Mouse (Mus musculus) olfactory bulb, adult 2 months (tissue): ENCODE measurements around the gene Cog5.

Experiments
- CTCF ChIP-seq: fragments of 200-500 bp; IDR thresholded peaks from 2 replicates; pipeline ENCODE4 v1.5.1; 2012; ENCODE audit warnings: low read depth, mild to moderate bottlenecking, low read length, moderate library complexity; ENCODE audit not compliant: insufficient read depth
- POLR2A ChIP-seq: fragments of 200-500 bp; IDR thresholded peaks from 2 replicates; pipeline ENCODE4 v1.6.1; 2012; ENCODE audit warnings: mild to moderate bottlenecking, low read depth, low read length, moderate library complexity; ENCODE audit not compliant: insufficient read depth

DNA sequence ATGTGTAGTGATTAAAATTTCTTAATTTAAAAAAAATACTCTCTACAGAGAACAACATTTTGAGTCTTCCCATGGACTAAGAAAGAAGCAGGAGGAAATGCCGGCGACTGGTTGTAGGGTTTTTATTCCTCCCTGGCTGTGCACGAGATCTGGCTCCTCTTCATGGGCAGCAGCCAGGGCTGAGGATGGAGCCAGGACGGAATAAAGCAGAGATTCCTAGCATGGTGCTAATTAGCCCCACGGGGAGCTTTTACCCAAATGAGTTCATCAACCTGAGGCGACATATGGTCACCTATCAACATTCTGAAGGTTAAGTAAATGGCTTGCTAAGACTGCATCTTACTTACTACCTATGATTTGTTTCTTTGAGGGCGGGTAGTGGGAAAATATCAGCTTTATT lies 328.6 kb downstream of the Cog5 start:
- no peak for TF ChIP-seq CTCF
- no peak for TF ChIP-seq POLR2A
